Mouse (Mus musculus) CH12.LX (cell line): ENCODE results near the gene Shank1. TPM values are rescaled to one million over a fixed set of nuclear protein-coding genes. Genes with fewer than 3 reads are reported as not detected.

ENCODE experiments used
- DNase-seq: peaks from one replicate; pipeline ENCODE4 v3.0.0-alpha.2; 2013; ENCODE audit errors: extremely low read depth
- H3K27ac ChIP-seq: 2 replicates; pipeline ENCODE4 v1.5.1; 2012; ENCODE audit warnings: low read depth, mild to moderate bottlenecking, control low read depth, moderate library complexity; ENCODE audit not compliant: insufficient read depth
- H3K27me3 ChIP-seq: replicated peaks from 2 replicates; pipeline ENCODE3; 2012; ENCODE audit warnings: inconsistent platforms
- H3K36me3 ChIP-seq, 2 experiments: replicated peaks in 1 of 2; 2 replicates each; pipeline versions ENCODE3 to v1.6.1; 2012; ENCODE audit warnings: inconsistent platforms in 1 of 2, low read length in 1 of 2, mild to moderate bottlenecking in 1 of 2, mixed read lengths in 1 of 2, moderate library complexity in 1 of 2; ENCODE audit not compliant: control insufficient read depth in 1 of 2, insufficient read depth in 1 of 2
- H3K4me1 ChIP-seq, 2 experiments: 2 replicates each; pipeline ENCODE4 v1.6.1; 2012; ENCODE audit warnings: inconsistent platforms in 1 of 2, moderate library complexity in 1 of 2; ENCODE audit not compliant: insufficient read depth in 2 of 2, control insufficient read depth in 1 of 2
- H3K4me2 ChIP-seq: 2 replicates; pipeline ENCODE4 v1.6.1; 2012; ENCODE audit warnings: low read depth, mild to moderate bottlenecking, control low read depth; ENCODE audit not compliant: poor library complexity, insufficient read depth, severe bottlenecking
- H3K4me3 ChIP-seq, 3 experiments: fragments of 150-350 bp in 1 of 3; sonication (generic) in 1 of 3; replicated peaks in 1 of 3; 2 replicates each; pipeline versions ENCODE3 to v1.5.1; 2011 to 2012; ENCODE audit warnings: low read depth in 2 of 3, low read length in 2 of 3, mild to moderate bottlenecking in 2 of 3, moderate library complexity in 2 of 3, control low read depth in 1 of 3, improper control_type of control experiment in 1 of 3, inconsistent platforms in 1 of 3, mixed read lengths in 1 of 3; ENCODE audit not compliant: poor library complexity in 1 of 3
- H3K79me2 ChIP-seq: replicated peaks from 2 replicates; pipeline ENCODE4 v1.6.1; 2012; ENCODE audit warnings: mild to moderate bottlenecking, moderate library complexity; ENCODE audit not compliant: control insufficient read depth, poor library complexity, insufficient read depth, severe bottlenecking; ENCODE audit errors: extremely low read depth
- H3K9ac ChIP-seq: 2 replicates; pipeline ENCODE4 v1.6.1; 2012; ENCODE audit warnings: low read depth, mild to moderate bottlenecking, control low read depth, moderate library complexity; ENCODE audit not compliant: insufficient read depth
- H3K9me3 ChIP-seq: replicated peaks from 2 replicates; pipeline ENCODE3; 2012; ENCODE audit warnings: low read length, inconsistent platforms, mixed read lengths
- CHD2 ChIP-seq: IDR thresholded peaks from 2 replicates; pipeline ENCODE4 v1.6.1; 2011; ENCODE audit warnings: low read length, improper control_type of control experiment
- E2F4 ChIP-seq: IDR thresholded peaks from 2 replicates; pipeline ENCODE4 v1.6.1; 2011; ENCODE audit warnings: low read depth, low read length, improper control_type of control experiment; ENCODE audit not compliant: insufficient replicate concordance
- EP300 ChIP-seq: IDR thresholded peaks from 2 replicates; pipeline ENCODE4 v1.6.1; 2011; ENCODE audit warnings: low read length, improper control_type of control experiment
- JUN ChIP-seq: IDR thresholded peaks from 2 replicates; pipeline ENCODE4 v1.6.1; 2011; ENCODE audit warnings: low read depth, mild to moderate bottlenecking, low read length, improper control_type of control experiment, moderate library complexity; ENCODE audit not compliant: insufficient read depth
- JUND ChIP-seq: conservative IDR thresholded peaks from 2 replicates; pipeline ENCODE4 v1.6.1; 2011; ENCODE audit warnings: low read depth, low read length, improper control_type of control experiment
- MAFK ChIP-seq: IDR thresholded peaks from 2 replicates; pipeline ENCODE4 v1.6.1; 2011; ENCODE audit warnings: low read length, improper control_type of control experiment; ENCODE audit not compliant: insufficient replicate concordance
- MAX ChIP-seq: IDR thresholded peaks from 2 replicates; pipeline ENCODE4 v1.6.1; 2011; ENCODE audit warnings: low read length, improper control_type of control experiment
- MEF2A ChIP-seq: IDR thresholded peaks from 2 replicates; pipeline ENCODE4 v1.6.1; 2014; ENCODE audit warnings: low read depth, mild to moderate bottlenecking, inconsistent platforms, low read length, improper control_type of control experiment, borderline replicate concordance
- MXI1 ChIP-seq: IDR thresholded peaks from 2 replicates; pipeline ENCODE4 v1.6.1; 2011; ENCODE audit warnings: mild to moderate bottlenecking, low read depth, low read length, improper control_type of control experiment
- MYC ChIP-seq: IDR thresholded peaks from 2 replicates; pipeline ENCODE4 v1.6.1; 2011; ENCODE audit warnings: low read depth, mild to moderate bottlenecking, improper control_type of control experiment, low read length
- PAX5 ChIP-seq: IDR thresholded peaks from 2 replicates; pipeline ENCODE4 v1.6.1; 2012; ENCODE audit warnings: low read length, inconsistent platforms, mixed read lengths
- RAD21 ChIP-seq: IDR thresholded peaks from 2 replicates; pipeline ENCODE4 v1.6.1; 2011; ENCODE audit warnings: low read depth, mild to moderate bottlenecking, low read length, improper control_type of control experiment, moderate library complexity
- SMC3 ChIP-seq: IDR thresholded peaks from 2 replicates; pipeline ENCODE4 v1.6.1; 2011; ENCODE audit warnings: low read depth, low read length, improper control_type of control experiment
- TBP ChIP-seq: conservative IDR thresholded peaks from 2 replicates; pipeline ENCODE4 v1.6.1; 2011; ENCODE audit warnings: low read depth, low read length, improper control_type of control experiment
- UBTF ChIP-seq: IDR thresholded peaks from 2 replicates; pipeline ENCODE4 v1.6.1; 2012; ENCODE audit warnings: low read depth, mild to moderate bottlenecking, inconsistent platforms, low read length, improper control_type of control experiment, moderate library complexity
- USF1 ChIP-seq: IDR thresholded peaks from 2 replicates; pipeline ENCODE4 v1.6.1; 2014; ENCODE audit warnings: low read depth, mild to moderate bottlenecking, inconsistent platforms, low read length, improper control_type of control experiment
- ZMIZ1 ChIP-seq: IDR thresholded peaks from 2 replicates; pipeline ENCODE4 v1.6.1; 2012; ENCODE audit warnings: low read depth, mild to moderate bottlenecking, inconsistent platforms, low read length, improper control_type of control experiment
- ZNF384 ChIP-seq: IDR thresholded peaks from 2 replicates; pipeline ENCODE4 v1.6.1; 2012; ENCODE audit warnings: low read depth, low read length, improper control_type of control experiment, inconsistent platforms
- dilution Hi-C: fragments of 300-500 bp; cut with MboI; formaldehyde crosslinking; loops from 2 replicates; pipeline ENCODE4 v1.14.3; 2020; ENCODE audit warnings: low sequenced_read_pairs; ENCODE audit not compliant: extremely low pct_unique_long_range_greater_than_20kb, extremely low pct_ligation_motif_present
- in situ Hi-C: fragments of 300-500 bp; cut with MboI; formaldehyde crosslinking; loops from 3 replicates; pipeline ENCODE4 v1.14.3; 2019; ENCODE audit warnings: low sequenced_read_pairs, low pct_ligation_motif_present, low pct_unique_long_range_greater_than_20kb, mixed read lengths
- polyA plus RNA-seq: library from polyadenylated mRNA; unstranded; fragments of >175 nt; gene quantifications from 2 replicates; pipeline ENCODE4 v1.2.1, GENCODE M21; 2012; ENCODE audit warnings: low read depth; ENCODE audit not compliant: insufficient read length
- total RNA-seq, 2 experiments: library from RNA; depleted of rRNA; stranded (reverse); fragments of 300-350 nt in 1 of 2; fragments of >200 nt in 1 of 2; gene quantifications; 2 replicates each; pipeline ENCODE4 v1.2.3; 2012 to 2014

The Shank1 gene
- total and polyA plus RNA-seq, 3 experiments, result under 0.01 to 0.07 TPM; not detected in 1

DNA sequence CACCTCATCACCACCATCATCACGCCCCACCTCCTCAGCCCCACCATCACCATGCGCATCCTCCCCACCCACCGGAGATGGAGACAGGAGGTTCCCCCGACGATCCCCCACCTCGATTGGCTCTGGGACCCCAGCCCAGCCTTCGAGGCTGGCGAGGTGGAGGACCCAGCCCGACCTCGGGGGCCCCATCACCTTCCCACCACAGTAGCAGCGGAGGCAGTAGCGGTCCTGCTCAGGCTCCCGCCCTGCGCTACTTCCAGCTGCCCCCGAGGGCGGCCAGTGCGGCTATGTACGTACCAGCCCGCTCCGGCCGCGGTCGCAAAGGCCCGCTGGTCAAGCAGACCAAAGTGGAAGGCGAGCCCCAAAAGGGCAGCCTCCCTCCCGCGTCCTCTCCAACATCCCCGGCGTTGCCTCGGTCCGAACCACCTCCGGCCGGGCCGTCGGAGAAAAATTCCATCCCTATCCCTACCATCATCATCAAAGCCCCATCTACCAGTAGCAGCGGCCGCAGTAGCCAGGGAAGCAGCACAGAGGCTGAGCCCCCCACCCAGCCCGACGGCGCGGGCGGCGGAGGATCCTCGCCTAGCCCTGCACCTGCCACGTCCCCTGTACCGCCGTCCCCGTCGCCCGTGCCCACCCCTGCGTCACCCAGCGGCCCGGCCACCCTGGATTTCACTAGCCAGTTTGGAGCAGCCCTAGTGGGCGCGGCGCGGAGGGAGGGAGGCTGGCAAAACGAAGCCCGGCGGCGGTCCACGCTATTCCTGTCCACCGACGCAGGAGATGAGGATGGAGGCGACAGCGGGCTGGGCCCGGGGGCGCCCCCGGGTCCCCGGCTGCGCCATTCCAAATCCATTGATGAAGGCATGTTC, 42.1 kb downstream of the Shank1 start:
- no peak for TF ChIP-seq ZNF384
- no peak for TF ChIP-seq UBTF
- no peak for TF ChIP-seq MYC
- no peak for TF ChIP-seq TBP
- TF ChIP-seq CHD2, result no peak
- no peak for TF ChIP-seq MAFK
- TF ChIP-seq JUND, result no peak
- TF ChIP-seq RAD21, result no peak
- TF ChIP-seq E2F4, result no peak
- TF ChIP-seq PAX5, result no peak
- TF ChIP-seq MAX, result no peak
- TF ChIP-seq ZMIZ1, result no peak
- no peak for TF ChIP-seq USF1
- no peak for TF ChIP-seq SMC3
- no peak for TF ChIP-seq MXI1
- no peak overlapping the region for H3K9ac ChIP-seq
- H3K27me3 ChIP-seq, result peaks cover 80% of the 10 kb centered on the region
- peaks cover 11% of the 10 kb centered on the region for H3K9me3 ChIP-seq
- H3K4me2 ChIP-seq, result no peak overlapping the region
- DNase-seq, result no peak
- no peak overlapping the region for H3K4me3 ChIP-seq
- no peaks in the 10 kb centered on the region for H3K36me3 ChIP-seq
- in situ Hi-C loops (no loop called here), dilution Hi-C loops (no loop called here)
- no peak overlapping the region; the same call in 1 of the 2 replicates for H3K27ac ChIP-seq
- H3K4me1 ChIP-seq, result peaks cover 5 to 24% of the 10 kb centered on the region in 2 experiments
- no peaks in the 10 kb centered on the region for H3K79me2 ChIP-seq

DNA sequence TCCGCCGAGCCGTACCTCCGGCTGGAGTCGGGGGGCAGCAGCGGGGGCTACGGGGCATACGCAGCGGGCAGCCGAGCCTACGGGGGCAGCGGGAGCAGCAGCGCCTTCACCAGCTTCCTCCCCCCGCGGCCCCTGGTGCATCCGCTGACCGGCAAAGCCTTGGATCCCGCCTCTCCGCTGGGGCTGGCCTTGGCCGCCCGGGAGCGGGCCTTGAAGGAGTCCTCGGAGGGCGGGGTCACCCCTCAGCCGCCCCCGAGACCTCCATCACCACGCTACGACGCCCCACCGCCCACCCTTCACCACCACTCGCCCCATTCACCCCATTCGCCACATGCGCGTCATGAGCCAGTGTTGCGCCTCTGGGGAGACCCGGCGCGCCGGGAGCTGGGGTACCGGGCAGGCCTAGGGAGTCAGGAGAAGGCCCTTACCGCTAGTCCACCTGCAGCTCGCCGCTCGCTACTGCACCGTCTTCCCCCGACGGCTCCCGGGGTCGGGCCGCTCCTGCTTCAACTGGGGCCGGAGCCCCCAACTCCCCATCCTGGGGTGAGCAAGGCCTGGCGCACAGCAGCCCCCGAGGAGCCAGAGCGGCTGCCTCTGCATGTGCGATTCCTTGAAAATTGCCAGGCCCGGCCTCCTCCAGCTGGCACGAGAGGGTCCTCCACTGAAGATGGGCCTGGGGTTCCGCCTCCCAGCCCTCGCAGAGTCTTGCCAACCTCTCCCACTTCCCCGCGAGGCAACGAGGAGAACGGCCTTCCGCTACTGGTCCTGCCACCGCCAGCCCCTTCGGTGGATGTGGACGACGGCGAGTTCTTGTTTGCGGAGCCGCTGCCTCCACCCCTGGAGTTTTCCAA, 42.9 kb downstream of the Shank1 start:
- H3K36me3 ChIP-seq, result no peaks in the 10 kb centered on the region
- no peaks in the 10 kb centered on the region for H3K79me2 ChIP-seq
- TF ChIP-seq EP300, result no peak
- no peak for TF ChIP-seq MEF2A
- TF ChIP-seq JUN, result no peak
- TF ChIP-seq, all 38 proteins: peak for 0
- Histone ChIP-seq H3K27me3 (peaks cover 81% of the 10 kb centered on the region), H3K4me2 (no peak overlapping the region), H3K9ac (no peak overlapping the region), H3K9me3 (peaks cover 11% of the 10 kb centered on the region), H3K4me3 (no peak overlapping the region), H3K27ac (no peak overlapping the region), H3K4me1 (peaks cover 5 to 26% of the 10 kb centered on the region in 2 experiments)
- dilution Hi-C loops (no loop called here), in situ Hi-C loops (no loop called here)
- DNase-seq, result no peak
